Mouse (Mus musculus) small intestine, adult 2 months (tissue): Measurements from ENCODE around the gene Ccnd3.

Experiments used
- CTCF ChIP-seq: fragments of 200-500 bp; IDR thresholded peaks from 2 replicates; pipeline ENCODE4 v1.5.1; 2012; ENCODE audit warnings: low read depth, mild to moderate bottlenecking, control low read depth, inconsistent platforms, low read length, moderate library complexity, mixed read lengths; ENCODE audit not compliant: insufficient replicate concordance, insufficient read length; ENCODE audit errors: extremely low read depth
- POLR2A ChIP-seq: fragments of 200-500 bp; IDR thresholded peaks from 2 replicates; pipeline ENCODE4 v1.6.1; 2012; ENCODE audit warnings: low read depth, mild to moderate bottlenecking, control low read depth, inconsistent platforms, low read length, moderate library complexity

GRCm38 (mm10) chr17:47617605-47618307 is 112.9 kb downstream of the Ccnd3 start:
- TF ChIP-seq CTCF (no peak), POLR2A (no peak)
